Mouse (Mus musculus): ENCODE measurements around the gene Olfr736. TPM values are rescaled to one million over a fixed set of nuclear protein-coding genes. Genes with fewer than 3 reads are reported as not detected.

Gene Olfr736
- not detected in 2 replicates for polyA plus RNA-seq (2012; rRNA removed; ENCODE audit: low replicate concordance)

DNA sequence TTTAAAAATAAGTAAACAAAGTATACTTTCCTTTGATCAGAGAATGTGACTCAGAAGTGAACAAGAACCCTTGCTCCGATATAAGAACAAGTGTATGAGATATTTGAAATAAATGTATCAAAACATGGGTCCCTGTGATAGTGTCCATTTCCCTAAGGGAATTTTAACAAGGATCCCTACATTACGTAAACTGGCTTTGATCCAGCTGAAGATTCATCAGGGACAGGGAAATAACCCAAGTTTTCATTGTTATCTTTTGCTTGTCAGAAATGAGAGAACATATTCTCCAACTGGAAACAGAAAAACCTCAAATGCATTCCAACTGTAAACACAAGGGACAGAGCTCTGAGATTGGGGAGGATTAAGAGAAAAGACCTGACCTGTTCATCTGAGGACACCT is at the start of gene Olfr736:
TSS of gene Olfr736 (plus strand) at position 301 of the 400 bp plus-strand sequence.

GRCm38 (mm10) chr14:50348796-50349195 is 32.2 kb upstream of the Olfr736 start, which contains the start of gene Olfr735:
TSS of gene Olfr735 (minus strand) at chr14:50348872.

DNA sequence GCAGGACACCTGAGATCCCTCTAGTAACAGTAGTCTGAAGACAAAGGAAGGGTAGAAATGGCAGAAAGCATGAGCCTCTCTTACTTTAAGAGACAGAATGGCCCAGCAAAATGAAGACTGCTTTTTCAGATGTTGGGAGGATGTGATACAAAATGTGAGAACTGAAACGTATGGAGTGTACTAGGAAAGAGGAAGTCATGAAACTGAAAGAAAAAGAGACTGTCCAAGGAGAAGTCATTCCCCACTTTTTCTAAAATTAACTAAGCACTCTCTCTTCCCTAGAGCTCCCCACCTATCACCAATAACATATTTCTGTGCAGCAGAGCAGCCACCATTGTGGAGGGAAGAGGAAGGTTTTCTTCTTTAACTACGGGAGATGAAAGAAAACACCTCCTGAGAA is 23.4 kb upstream of the Olfr736 start, which contains the start of gene Tlr11:
TSS of gene Tlr11 (plus strand) at position 322 of the 400 bp plus-strand sequence.

GRCm38 (mm10) chr14:50407268-50407667 is 26.3 kb downstream of the Olfr736 start, which contains the start of gene Olfr738:
TSS of gene Olfr738 (plus strand) at chr14:50407568.

DNA sequence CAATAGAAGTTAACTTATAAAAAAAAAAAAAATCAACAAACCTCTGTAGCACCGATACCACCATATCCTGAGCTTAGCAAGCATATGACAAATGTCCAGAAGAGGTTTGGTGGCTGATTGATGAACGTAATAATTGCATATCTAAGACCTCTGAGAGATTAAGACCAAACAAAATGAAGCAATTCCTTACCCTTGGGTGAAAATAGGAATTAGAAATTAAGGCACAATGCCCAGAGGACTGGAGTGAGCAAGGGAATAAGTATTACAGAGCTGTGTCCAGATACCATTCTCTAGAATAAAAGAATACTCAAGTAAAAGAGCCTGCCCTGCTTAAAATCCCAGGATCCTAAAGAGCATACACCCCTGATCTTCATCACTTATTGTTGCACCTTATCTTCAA is 37.4 kb downstream of the Olfr736 start, which contains the start of gene Olfr739:
TSS of gene Olfr739 (plus strand) at position 301 of the 400 bp plus-strand sequence.

Other genes with a start within 250 kb of the Olfr736 start
- not detected in 2 replicates for gene Olfr728, start 238.5 kb upstream of the Olfr736 start, polyA plus RNA-seq (2012; rRNA removed; ENCODE audit: low replicate concordance)
- not detected in 2 replicates for gene Olfr729, start 228.3 kb upstream of the Olfr736 start, polyA plus RNA-seq (2012; rRNA removed; ENCODE audit: low replicate concordance)
- 0.04 TPM in 1 of 2 replicates, not detected in the other for gene Olfr730, start 193.0 kb upstream of the Olfr736 start, polyA plus RNA-seq (2012; rRNA removed; ENCODE audit: low replicate concordance)
- 0.13 TPM in 1 of 2 replicates, not detected in the other for gene Olfr731, start 139.3 kb upstream of the Olfr736 start, polyA plus RNA-seq (2012; rRNA removed; ENCODE audit: low replicate concordance)
- not detected in 2 replicates for gene Olfr732, start 97.0 kb upstream of the Olfr736 start, polyA plus RNA-seq (2012; rRNA removed; ENCODE audit: low replicate concordance)
- gene Olfr733, start 79.6 kb upstream of the Olfr736 start, polyA plus RNA-seq (2012; rRNA removed; ENCODE audit: low replicate concordance) = 0.14 and 0.40 TPM in 2 replicates
- gene Olfr734, start 54.4 kb upstream of the Olfr736 start, polyA plus RNA-seq (2012; rRNA removed; ENCODE audit: low replicate concordance) = not detected in 2 replicates
- gene Olfr735, start 32.3 kb upstream of the Olfr736 start, polyA plus RNA-seq (2012; rRNA removed; ENCODE audit: low replicate concordance) = 0.31 and 0.62 TPM in 2 replicates
- 1.6 and 3.3 TPM in 2 replicates for gene Tlr11, start 23.2 kb upstream of the Olfr736 start, polyA plus RNA-seq (2012; rRNA removed; ENCODE audit: low replicate concordance)
- not detected in 2 replicates for gene Olfr738, start 26.4 kb downstream of the Olfr736 start, polyA plus RNA-seq (2012; rRNA removed; ENCODE audit: low replicate concordance)
- gene Olfr739, start 37.5 kb downstream of the Olfr736 start, polyA plus RNA-seq (2012; rRNA removed; ENCODE audit: low replicate concordance) = not detected in 2 replicates
- not detected in 2 replicates for gene Olfr740, start 64.4 kb downstream of the Olfr736 start, polyA plus RNA-seq (2012; rRNA removed; ENCODE audit: low replicate concordance)
- gene Olfr741, start 91.6 kb downstream of the Olfr736 start, polyA plus RNA-seq (2012; rRNA removed; ENCODE audit: low replicate concordance) = not detected in 2 replicates
- gene Olfr742, start 122.4 kb downstream of the Olfr736 start, polyA plus RNA-seq (2012; rRNA removed; ENCODE audit: low replicate concordance) = not detected in 2 replicates
- gene Olfr743, start 140.7 kb downstream of the Olfr736 start, polyA plus RNA-seq (2012; rRNA removed; ENCODE audit: low replicate concordance) = not detected in 2 replicates
- not detected in 2 replicates for gene Olfr744, start 233.7 kb downstream of the Olfr736 start, polyA plus RNA-seq (2012; rRNA removed; ENCODE audit: low replicate concordance)